Mouse (Mus musculus): ENCODE measurements around the gene Asb13.

The Asb13 gene

DNA sequence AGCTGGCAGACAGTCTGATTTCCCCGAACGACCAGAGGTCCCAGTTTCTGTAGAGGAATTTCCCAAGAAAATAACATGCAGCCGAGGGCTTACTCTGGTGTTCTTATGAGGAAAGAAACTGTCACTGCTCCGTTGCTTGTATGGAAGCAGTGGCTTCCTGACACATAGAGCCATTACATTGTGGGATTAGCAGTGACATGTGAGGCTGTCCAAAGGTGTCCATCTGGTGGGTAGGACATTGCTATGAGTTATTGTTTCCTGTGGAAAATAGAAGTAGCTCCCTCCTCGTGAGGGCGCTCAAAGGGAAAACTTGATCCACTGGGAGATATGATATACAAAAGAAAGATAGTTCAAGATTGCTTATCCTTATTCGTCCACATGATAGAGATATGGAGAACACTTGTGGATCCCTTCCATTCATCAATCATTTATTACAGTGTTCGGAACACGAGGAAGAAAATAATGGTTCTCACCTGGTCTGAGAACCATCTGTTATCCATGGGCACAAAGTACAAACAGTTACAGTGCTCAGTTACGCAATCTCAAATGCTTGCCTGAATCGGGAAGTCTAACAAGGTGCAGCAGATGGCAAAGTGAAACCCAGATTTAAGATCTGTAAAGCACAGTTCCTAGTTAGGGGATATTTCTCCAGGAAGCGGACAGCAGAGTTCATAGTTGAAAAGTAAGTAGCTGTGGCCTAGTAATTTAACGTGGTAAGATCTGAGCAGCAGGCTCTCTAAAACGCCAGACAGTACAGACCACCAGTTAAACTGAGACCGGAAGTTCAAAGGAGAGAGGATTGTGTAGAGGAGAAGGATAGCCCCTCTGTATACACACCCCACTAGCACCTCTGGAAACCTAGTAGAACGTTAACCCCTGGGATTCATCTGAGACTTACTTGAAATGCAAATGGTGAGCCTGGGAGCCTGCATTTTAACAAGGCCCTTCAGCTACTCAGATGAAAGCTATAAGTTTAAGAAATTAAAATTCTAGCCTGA is 25.6 kb downstream of the Asb13 start:
- DNase-seq (ENCODE audit: extremely low read depth, low read depth, low spot score) = no peak

DNA sequence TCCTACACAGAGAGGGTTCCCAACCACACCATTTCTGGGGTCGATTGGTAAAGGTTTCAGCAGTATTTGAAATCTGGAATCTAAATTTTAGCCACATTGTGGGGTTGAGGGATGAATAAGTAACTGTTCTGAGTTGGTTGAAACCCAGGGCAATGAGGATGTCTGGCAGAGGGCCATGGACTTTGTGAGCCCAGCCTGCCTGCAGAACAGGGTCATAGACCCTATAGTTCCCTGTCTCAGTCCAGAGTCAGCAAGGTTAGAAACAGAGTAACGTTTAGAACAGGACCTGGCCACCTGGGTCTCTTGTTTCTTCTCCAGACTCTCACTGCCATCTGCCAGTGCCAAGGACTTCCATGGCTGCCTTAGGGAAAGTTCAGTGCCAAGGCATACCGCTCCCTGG is 30.4 kb downstream of the Asb13 start:
- DNase-seq (ENCODE audit: extremely low read depth, low read depth, low spot score) = no peak

DNA sequence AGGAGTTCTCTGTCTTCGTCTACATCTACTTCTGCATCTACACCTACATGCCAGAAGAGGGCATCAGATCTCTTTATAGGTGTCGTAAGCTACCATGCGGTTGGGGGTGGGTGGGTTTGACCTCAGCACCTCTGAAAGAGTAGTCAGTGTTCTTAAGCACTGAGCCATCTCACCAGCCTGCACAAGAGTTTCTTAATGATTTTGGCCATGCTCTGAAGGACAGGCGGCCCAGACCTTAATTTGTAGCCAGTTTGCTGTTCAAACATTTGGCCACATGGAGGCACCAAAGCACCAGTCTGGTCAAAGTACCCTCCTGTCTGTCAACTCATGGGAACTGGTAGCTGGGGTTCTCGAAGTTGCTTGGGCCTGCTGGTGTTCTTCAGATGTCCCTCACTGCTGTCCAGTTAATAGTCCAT is 31.5 kb downstream of the Asb13 start:
- no peak for DNase-seq (ENCODE audit: extremely low read depth, low read depth, low spot score)

DNA sequence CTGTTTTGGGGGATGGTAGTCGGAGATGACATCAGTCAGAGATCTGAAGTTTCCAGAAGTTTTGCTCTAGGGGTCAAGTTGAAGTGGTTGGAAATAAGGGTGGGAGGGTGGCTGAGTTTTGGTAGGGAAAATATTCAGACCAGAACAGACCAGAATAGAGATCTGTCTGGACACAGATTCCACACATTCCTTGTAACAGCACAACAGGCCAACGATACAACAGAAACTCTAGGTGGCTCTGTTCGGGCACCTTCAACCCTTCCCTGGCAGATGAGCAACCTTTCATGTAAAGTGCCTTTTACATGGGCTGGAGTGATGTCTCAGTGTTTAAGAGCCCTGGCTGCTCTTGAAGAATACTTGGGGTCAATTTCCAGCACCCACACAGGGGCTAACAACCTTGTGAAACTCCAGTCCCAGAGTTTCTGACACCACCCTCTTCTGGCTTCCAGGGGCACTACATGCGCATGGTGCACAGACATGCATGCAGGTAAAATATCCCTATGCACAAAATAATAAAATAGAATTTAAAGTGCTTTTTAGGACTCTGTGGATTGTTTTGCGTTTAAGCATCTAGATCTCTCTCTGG is 33.5 kb downstream of the Asb13 start:
- no peak for DNase-seq (ENCODE audit: extremely low read depth, low read depth, low spot score)

DNA sequence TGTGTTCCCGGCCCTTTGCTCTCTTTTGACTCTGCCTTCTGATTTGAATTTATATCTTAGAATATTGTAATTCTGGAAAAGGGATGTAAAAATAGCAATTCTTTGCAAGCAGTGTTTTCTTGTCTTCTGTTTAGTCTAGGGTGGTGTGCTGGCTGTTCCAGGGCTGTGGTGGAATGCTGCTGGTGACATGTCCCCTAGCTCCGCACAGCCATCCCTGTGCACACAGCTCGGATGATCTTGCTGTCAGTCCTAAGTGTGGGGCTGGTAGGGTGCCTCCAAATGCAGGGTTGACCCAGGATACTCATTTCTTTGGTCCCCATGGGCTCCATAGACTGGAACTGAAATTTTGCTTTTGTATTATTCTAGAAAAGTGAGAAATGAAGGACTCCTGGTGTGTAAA is 34.2 kb downstream of the Asb13 start:
- DNase-seq (ENCODE audit: extremely low read depth, low read depth, low spot score) = no peak

DNA sequence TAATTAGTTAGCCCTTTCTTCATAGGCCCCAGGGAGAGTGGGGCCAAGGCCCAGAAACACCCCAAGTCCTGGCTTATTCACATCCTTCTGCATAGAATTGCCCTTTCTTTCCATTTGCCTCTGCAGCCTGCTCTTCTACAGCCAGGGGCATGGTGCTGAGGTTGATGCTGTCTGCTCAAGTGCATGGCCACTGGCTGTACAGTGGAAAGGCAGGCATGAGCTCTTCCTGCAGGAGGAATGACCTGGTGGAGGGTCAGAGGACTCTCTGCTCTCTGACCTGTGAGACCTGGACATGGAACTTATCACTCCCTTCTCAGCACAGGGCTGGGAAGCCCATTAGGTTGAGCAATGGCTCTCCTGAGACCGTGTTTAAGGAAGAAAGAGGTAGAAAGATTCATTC is 35.8 kb downstream of the Asb13 start:
- no peak for DNase-seq (ENCODE audit: extremely low read depth, low read depth, low spot score)

DNA sequence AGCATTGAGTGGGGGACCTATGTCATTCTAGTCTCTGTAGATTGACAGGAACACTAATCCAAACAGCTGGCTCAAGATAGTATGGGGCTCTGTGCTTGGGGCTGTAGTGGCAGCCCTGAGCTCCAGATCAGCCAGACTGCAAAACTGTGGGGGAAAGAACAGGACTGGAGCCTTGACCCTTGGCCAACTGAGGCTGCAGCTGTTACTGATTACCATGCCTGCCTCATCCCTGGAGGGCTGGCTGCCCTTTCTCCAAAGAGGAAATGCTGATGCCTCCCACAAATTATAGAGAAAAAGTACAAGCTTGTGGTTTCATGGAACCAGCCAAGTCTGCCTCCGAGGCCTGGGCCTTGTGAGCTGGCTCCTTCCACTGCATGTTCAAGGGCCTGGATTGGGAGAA is 36.2 kb downstream of the Asb13 start:
- DNase-seq (ENCODE audit: extremely low read depth, low read depth, low spot score) = peak; percentile 31

DNA sequence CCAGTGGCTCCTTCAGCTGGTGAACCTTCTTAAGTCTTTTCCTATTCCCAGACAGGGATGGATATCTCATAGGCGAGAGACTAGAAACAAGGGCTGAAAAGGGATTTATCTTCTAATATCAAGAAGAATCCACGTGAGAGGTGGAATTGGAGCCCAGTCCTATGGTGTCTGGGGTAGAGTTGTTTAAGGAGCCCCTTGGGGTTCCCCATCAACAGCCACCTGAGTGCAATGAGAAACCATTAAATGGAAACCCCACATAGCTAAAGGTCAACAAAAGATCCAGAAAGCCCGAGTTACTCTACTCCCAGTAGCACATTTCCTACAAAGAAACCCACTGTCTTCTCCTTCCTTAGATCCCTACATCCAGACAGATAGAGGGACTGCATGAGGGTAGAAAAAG is 39.3 kb downstream of the Asb13 start:
- DNase-seq (ENCODE audit: extremely low read depth, low read depth, low spot score) = no peak

DNA sequence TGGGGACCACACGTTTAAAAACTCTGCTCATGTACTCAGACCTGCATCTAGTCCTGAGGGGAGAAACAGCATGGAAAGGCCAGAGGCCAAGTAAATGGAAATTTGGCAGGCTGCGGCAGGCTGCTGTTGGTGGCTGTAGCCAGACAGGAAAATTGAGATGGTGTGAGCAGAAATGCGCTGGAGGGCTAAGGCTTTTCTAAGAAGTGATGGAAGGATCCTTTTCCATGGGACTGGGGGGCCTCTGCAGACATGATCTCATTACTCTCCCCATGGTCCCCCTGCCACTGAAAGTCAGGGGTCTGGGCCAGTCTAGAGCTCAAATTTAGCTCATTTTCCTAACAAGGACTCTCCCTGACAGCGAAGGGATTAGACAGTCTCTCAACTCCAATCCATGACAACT is 39.8 kb downstream of the Asb13 start:
- no peak for DNase-seq (ENCODE audit: extremely low read depth, low read depth, low spot score)

DNA sequence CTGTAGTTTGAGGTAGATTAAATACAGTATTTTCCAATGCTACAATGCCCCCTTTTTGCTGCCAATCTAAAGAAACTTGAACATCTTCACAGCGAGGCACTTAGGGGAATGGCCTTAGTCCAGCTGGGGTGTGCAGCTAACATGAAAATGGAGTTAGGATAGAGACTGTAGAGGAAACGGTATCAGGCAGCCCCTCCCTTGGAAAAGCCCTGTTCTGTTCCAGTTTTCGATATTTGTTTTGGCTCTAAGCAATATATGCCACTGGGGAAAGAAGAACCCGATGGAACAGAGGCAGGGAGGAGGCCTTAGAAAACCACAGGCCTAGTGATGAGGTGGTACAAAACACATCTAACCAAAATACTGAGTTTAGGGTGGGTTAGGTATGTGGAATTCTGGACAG is 42.0 kb downstream of the Asb13 start:
- no peak for DNase-seq (ENCODE audit: extremely low read depth, low read depth, low spot score)

DNA sequence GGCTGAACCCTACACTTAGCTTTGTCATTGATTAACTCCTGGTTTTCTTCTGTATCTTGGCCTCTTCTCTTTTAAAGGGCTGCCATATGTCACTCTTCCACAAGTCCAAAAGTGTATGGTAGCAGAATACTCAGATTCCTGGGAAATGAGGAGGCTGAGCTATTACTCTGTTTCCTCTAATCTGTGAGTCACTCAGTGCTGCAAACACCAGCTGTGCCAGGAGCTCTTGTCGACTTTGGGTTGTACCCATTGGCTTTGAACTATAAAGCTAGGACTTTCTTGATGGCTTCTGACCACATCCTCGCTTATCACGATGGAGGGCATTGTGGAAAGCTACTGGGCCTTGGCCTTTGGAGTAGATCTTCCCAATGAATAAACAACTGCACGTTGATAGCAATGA is 45.3 kb downstream of the Asb13 start:
- DNase-seq (ENCODE audit: extremely low read depth, low read depth, low spot score) = no peak

DNA sequence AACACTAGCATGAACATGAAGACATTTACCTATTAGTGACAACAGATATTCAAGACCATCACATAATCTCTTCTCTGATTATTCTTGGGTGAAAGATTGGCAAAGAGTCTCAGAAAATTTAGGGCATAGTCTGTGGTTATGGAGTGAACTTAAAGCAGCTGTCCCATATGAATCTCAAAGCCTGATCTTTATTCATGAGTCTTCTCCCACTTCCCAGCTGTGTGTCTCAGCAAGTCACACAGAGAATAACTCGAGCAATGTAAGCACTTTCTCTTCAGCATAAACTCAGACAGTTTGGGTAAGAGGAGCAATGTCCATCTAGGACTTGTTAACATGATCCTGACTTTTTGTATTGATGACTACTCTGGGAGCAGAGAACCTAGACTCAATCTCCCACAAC is 52.5 kb downstream of the Asb13 start:
- DNase-seq (ENCODE audit: extremely low read depth, low read depth, low spot score) = no peak

DNA sequence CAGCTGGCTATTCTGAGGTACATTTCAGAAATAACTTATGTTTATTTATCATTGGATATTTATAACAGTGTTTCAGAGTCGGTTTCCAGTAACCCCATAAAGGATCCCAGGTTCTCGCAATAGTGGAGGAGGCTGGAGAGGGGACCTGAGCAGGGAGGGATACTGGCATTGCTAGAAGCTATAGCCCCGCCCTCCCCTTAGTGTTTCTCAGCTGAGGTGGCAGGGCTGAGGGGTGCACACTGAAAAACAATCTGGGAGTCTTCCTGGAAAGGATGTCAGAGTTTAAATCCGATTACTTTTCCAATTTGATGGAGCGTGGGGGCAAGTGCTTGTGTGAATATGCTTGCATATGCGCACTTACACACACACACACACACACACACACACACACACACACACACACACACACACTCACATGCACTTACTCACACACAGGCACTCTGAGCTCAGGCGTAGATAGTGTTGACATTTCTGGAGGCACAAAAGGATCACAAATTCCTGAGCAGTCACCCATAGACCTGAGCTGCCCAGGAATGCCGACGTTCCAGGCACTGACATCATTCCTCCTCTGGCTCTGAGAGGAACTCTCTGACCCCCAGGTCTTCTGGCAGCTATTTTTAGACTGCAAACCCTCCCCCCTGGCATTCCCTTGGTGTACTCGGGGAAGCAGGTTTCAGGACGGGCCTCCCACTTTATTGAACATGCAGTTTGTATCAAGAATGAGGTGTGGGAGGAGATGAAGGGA is 60.9 kb downstream of the Asb13 start:
- DNase-seq (ENCODE audit: extremely low read depth, low read depth, low spot score) = peak; percentile 4

DNA sequence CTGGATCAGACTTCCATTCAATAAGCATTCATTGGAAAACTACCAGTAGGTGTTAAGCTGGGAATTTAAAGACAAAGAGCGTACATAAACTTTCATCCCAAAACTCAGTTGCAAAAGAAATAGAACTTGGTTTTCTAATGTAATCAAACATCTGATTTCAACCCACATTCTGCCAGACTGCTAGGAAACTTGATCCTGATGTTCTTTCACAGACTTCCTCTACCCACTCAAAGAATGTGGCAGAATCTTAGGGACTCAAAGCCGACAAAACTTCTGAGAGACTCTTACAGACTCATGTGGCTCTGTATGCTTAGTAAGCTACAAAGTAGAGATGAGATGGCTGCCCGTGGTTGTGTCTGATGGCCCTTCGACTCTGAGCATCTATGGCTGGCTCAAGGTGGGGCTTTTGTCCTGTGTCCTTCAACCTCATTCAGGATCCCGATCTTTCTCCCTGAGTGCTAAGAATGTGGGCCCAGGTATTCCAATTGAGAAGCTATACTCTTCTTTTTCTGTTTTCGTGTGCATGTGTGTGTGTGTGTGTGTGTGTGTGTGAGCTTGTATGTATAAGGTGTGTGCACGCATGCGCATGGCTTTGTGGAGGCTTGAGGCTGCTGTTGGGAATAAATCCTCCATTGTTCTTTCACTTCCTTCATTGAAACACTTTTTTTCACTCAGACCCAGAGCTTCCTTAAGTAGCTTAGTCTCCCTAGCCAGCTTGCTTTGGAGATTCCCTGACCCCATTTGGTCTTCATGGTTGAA is 63.3 kb downstream of the Asb13 start:
- DNase-seq (ENCODE audit: extremely low read depth, low read depth, low spot score) = no peak

DNA sequence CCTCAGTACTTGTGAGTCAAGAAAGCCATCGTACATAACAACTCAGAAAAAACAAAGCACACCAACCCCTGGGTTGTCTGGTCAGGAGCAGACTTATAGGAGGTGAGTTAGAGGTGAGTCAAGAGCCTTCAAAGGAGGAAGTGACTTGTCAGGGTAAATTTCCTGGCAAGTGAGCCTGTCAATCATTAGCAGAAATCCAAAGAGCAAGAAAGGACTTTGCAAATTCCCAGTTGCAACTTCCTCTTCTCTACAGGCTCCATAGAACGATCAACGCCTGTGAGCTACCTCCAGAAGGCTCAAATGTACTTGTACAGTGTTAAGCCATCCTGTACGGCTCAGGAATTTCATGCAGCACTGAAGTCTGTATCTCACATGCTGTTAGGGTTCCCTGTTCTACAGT is 66.9 kb downstream of the Asb13 start:
- no peak for DNase-seq (ENCODE audit: extremely low read depth, low read depth, low spot score)
